In genomic region chr3:146450371-146450841, GRCm38 (mm10) we compare ENCODE assay signal across 8 mouse cellular contexts. TPM values are rescaled to one million over a fixed set of nuclear protein-coding genes. Genes with fewer than 3 reads are reported as not detected.
DNase-seq lines count a peak whose midpoint lies in the region; ATAC-seq lines count a peak whose summit lies in the region.

No protein-coding gene starts in this region.

- intact Hi-C loops in gastrocnemius, postnatal 14 days (cut with DNase I; ENCODE audit: low total_unique reads) = no loop called here
- intact Hi-C loops in left cerebral cortex, postnatal 10 days (cut with DNase I) = loop anchor here (5.0 kb wide), 1 partner anchor 52 kb away; no protein-coding TSS in a partner anchor

- peak; percentile 77 for DNase-seq in adipocyte (ENCODE audit: low spot score)
- peak; percentile 99 for DNase-seq in embryo, embryonic 10 days (ENCODE audit: low spot score)
- DNase-seq in gastrocnemius, postnatal 14 days = peak; percentile 93
- peak; percentile 87 to 96 for DNase-seq in left cerebral cortex, postnatal 10 days (ENCODE audit: extremely low spot score in 1 of 2, low spot score in 2 of 2)
- peak; percentile 91 for DNase-seq in right cerebral cortex, postnatal 25 days
- DNase-seq in urinary bladder, postnatal 4 days (ENCODE audit: low spot score in 2 of 2) = peak; percentile 88 to 94

- peak; percentile 100 for ATAC-seq in inflammation-experienced regulatory T-cells, adult 6 months
- peak; percentile 99 for ATAC-seq in megakaryocyte-erythroid progenitor cell, adult 5-6 weeks (replicated peaks; ENCODE audit: low FRiP score, low TSS enrichment, poor library complexity, severe bottlenecking)

RNA-seq across cellular contexts. Expression of gene Ctbs, which starts 0.8 kb away (rescaled TPM):
- 1 to 10 TPM; 4.2 to 4.7 TPM for total RNA-seq in gastrocnemius, postnatal 14 days (2021)
- polyA plus RNA-seq in inflammation-experienced regulatory T-cells, adult 6 months (2017; shearing (Covaris generic)) = 10 to 100 TPM in 1 of 3 experiments, 1 to 10 TPM in 2; 5.9 to 10.2 (median 7.2) TPM
- total RNA-seq in left cerebral cortex, postnatal 10 days (2021) = 1 to 10 TPM; 6.4 to 6.8 TPM
- total RNA-seq in megakaryocyte-erythroid progenitor cell, adult 5-6 weeks (2014; fragmentation: Nextera tagmentation) = 2.9 and 5.0 TPM in 2 replicates
- 7.0 and 13.1 TPM in 2 replicates for total RNA-seq in megakaryocyte-erythroid progenitor cell, adult 5-6 weeks (2017)

RNA-seq across cellular contexts. Expression of gene Ssx2ip, which starts 46.0 kb away (rescaled TPM):
- total RNA-seq in gastrocnemius, postnatal 14 days (2021) = 10 to 100 TPM; 15.6 to 16.7 TPM
- polyA plus RNA-seq in inflammation-experienced regulatory T-cells, adult 6 months (2017; shearing (Covaris generic)) = 1 to 10 TPM in 2 of 3 experiments, under 1 TPM in 1; 0.91 to 1.3 (median 1.1) TPM
- total RNA-seq in left cerebral cortex, postnatal 10 days (2021) = 100 to 1,000 TPM; 136 to 158 TPM
- 45.3 and 50.0 TPM in 2 replicates for total RNA-seq in megakaryocyte-erythroid progenitor cell, adult 5-6 weeks (2014; fragmentation: Nextera tagmentation)
- total RNA-seq in megakaryocyte-erythroid progenitor cell, adult 5-6 weeks (2017) = 69.2 and 73.8 TPM in 2 replicates

RNA-seq across cellular contexts. Expression of gene Spata1, which starts 49.1 kb away (rescaled TPM):
- 1 to 10 TPM; 2.5 to 3.7 TPM for total RNA-seq in gastrocnemius, postnatal 14 days (2021)
- polyA plus RNA-seq in inflammation-experienced regulatory T-cells, adult 6 months (2017; shearing (Covaris generic)) = 10 to 100 TPM in 1 of 3 experiments, 1 to 10 TPM in 2; 7.9 to 10.4 (median 9.6) TPM
- 1 to 10 TPM; 4.6 to 9.0 TPM for total RNA-seq in left cerebral cortex, postnatal 10 days (2021)
- total RNA-seq in megakaryocyte-erythroid progenitor cell, adult 5-6 weeks (2014; fragmentation: Nextera tagmentation) = 6.9 and 7.8 TPM in 2 replicates
- total RNA-seq in megakaryocyte-erythroid progenitor cell, adult 5-6 weeks (2017) = 4.7 and 32.3 TPM in 2 replicates

RNA-seq across cellular contexts. Expression of gene Gng5, which starts 49.2 kb away (rescaled TPM):
- total RNA-seq in gastrocnemius, postnatal 14 days (2021) = 100 to 1,000 TPM; 233 to 275 TPM
- 100 to 1,000 TPM; 359 to 368 (median 360) TPM for polyA plus RNA-seq in inflammation-experienced regulatory T-cells, adult 6 months (2017; shearing (Covaris generic))
- 10 to 100 TPM; 49.6 to 51.3 TPM for total RNA-seq in left cerebral cortex, postnatal 10 days (2021)
- 208 and 251 TPM in 2 replicates for total RNA-seq in megakaryocyte-erythroid progenitor cell, adult 5-6 weeks (2014; fragmentation: Nextera tagmentation)
- total RNA-seq in megakaryocyte-erythroid progenitor cell, adult 5-6 weeks (2017) = 69.8 and 110 TPM in 2 replicates

Comparison
In these comparisons a context has a peak if more than half of its experiments do, and no peak if none do; other contexts are left out.
1. Peak in every context shown above with its lines: DNase-seq and ATAC-seq.